Mouse (Mus musculus): Measurements from ENCODE around the gene Sema6b. TPM values are rescaled to one million over a fixed set of nuclear protein-coding genes. Genes with fewer than 3 reads are reported as not detected.

Sema6b gene
- polyA plus RNA-seq (2015; fragmentation: Nextera tagmentation; extraction: Ambion mirVana) = 19.0 and 21.4 TPM in 2 replicates

- H3K9ac ChIP-seq = peak within 1 kb of the TSS; percentile 92
- peak within 1 kb of the TSS; percentile 80 for H3K4me2 ChIP-seq
- peak; percentile 38 for ATAC-seq (replicated peaks)
- H3K9me3 ChIP-seq = no peaks in the 10 kb centered on the region
- peaks cover 43% of the 10 kb centered on the region for H3K4me1 ChIP-seq
- 0 out of 2 replicates have a peak, but pooled peaks cover 5% of the 10 kb centered on the region for H3K27me3 ChIP-seq (replicated peaks)
- H3K27ac ChIP-seq = peak within 1 kb of the TSS; percentile 84
- H3K4me3 ChIP-seq = peak within 1 kb of the TSS; percentile 93
- WGBS = under 1% methylated on average over 79 of the region's 79 CpGs
- H3K36me3 ChIP-seq (replicated peaks) = no peaks in the 10 kb centered on the region
Measured at GRCm38 (mm10) chr17:56139858-56140595, at the start of gene Sema6b. Gene Sema6b, minus strand, starts transcription at chr17:56140343.

DNA sequence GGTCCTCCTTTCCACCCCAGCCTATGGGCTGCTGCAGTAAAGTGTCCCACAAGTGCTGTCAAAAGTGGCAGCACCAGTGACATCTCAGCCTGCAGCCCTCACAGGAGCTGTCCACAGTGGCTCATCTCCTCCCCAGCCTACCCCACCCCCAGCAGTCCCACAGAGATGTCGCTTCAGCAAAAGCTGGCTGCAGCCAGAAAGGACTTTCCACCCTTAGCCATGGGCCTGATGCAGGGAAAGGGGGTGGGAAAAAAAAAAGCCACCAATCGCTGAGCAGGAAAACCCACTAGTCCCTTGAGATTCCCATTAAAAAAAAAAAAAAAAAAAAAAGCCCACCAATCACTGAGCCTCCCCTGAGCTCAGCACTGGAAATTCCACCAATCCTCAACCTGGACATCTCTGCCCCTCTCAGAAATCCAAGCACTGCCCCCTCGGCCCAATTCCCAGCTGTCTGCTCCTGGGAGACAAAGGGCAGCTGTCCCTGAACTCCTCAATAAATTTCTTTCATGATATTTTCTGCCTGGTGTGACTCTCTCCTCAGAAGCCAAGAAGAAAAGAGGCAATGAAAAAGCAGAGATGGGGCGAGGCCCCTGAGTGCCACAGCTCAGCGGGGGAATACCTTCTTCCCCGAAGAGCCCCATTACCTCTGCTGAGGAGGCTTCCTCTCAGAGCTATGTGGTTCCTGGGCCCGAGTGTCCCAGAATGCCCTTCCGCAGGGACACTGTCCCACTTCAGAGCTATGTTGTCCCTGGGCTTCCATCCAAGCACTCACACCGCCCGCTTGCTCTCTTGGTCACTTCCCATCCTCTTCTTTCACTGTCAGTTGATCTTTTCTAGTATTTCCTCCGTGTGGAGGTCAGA, 45.4 kb upstream of the Sema6b start:
- H3K9me3 ChIP-seq = no peaks in the 10 kb centered on the region
- WGBS = 42% methylated on average over 11 of the region's 11 CpGs
- H3K27me3 ChIP-seq (replicated peaks) = no peaks in the 10 kb centered on the region
- H3K4me2 ChIP-seq = no peak overlapping the region
- H3K4me3 ChIP-seq = no peak overlapping the region
- peak overlapping the region; percentile 60 for H3K27ac ChIP-seq
- ATAC-seq (replicated peaks) = no peak
- peaks cover 26% of the 10 kb centered on the region for H3K4me1 ChIP-seq
- peaks cover 35% of the 10 kb centered on the region for H3K36me3 ChIP-seq (replicated peaks)
- no peak overlapping the region for H3K9ac ChIP-seq

GRCm38 (mm10) chr17:56183658-56184103, 43.5 kb upstream of the Sema6b start, which contains the start of gene Mydgf:
Gene Mydgf, minus strand, starts transcription at chr17:56183920.
- Histone ChIP-seq H3K36me3 (replicated peaks) (peaks cover 31% of the 10 kb centered on the region), H3K4me1 (peaks cover 26% of the 10 kb centered on the region)

GRCm38 (mm10) chr17:56182975-56183657, 43.0 kb upstream of the Sema6b start:
- WGBS = 4% methylated on average over 14 of the region's 14 CpGs
- H3K4me1 ChIP-seq = peaks cover 26% of the 10 kb centered on the region
- ATAC-seq (replicated peaks) = peak; percentile 46
- H3K9me3 ChIP-seq = no peaks in the 10 kb centered on the region
- peak overlapping the region; percentile 87 for H3K4me2 ChIP-seq
- peak overlapping the region; percentile 83 for H3K9ac ChIP-seq
- H3K27me3 ChIP-seq (replicated peaks) = no peaks in the 10 kb centered on the region
- peak overlapping the region; percentile 80 for H3K27ac ChIP-seq
- peaks cover 30% of the 10 kb centered on the region for H3K36me3 ChIP-seq (replicated peaks)
- peak overlapping the region; percentile 79 for H3K4me3 ChIP-seq

More at GRCm38 (mm10) chr17:56183658-56184103, 43.5 kb upstream of the Sema6b start, which contains the start of gene Mydgf:
- peak within 1 kb of the TSS; percentile 80 for H3K27ac ChIP-seq
- ATAC-seq (replicated peaks) = peak; percentile 97
- H3K9me3 ChIP-seq = no peaks in the 10 kb centered on the region
- H3K4me3 ChIP-seq = peak within 1 kb of the TSS; percentile 79
- H3K9ac ChIP-seq = peak within 1 kb of the TSS; percentile 83
- H3K27me3 ChIP-seq (replicated peaks) = no peaks in the 10 kb centered on the region
- H3K4me2 ChIP-seq = peak within 1 kb of the TSS; percentile 87
- 0% methylated on average over 47 of the region's 47 CpGs for WGBS

GRCm38 (mm10) chr17:56175416-56175815, 35.3 kb upstream of the Sema6b start:
- Histone ChIP-seq H3K9me3 (no peaks in the 10 kb centered on the region), H3K27me3 (replicated peaks) (no peaks in the 10 kb centered on the region), H3K4me3 (no peak overlapping the region), H3K4me2 (no peak overlapping the region), H3K27ac (no peak overlapping the region), H3K36me3 (replicated peaks) (peaks cover 21% of the 10 kb centered on the region), H3K4me1 (no peaks in the 10 kb centered on the region; the same call in 1 of the 2 replicates), H3K9ac (no peak overlapping the region)
- ATAC-seq (replicated peaks) = no peak
- 94% methylated on average over 3 of the region's 3 CpGs for WGBS

DNA sequence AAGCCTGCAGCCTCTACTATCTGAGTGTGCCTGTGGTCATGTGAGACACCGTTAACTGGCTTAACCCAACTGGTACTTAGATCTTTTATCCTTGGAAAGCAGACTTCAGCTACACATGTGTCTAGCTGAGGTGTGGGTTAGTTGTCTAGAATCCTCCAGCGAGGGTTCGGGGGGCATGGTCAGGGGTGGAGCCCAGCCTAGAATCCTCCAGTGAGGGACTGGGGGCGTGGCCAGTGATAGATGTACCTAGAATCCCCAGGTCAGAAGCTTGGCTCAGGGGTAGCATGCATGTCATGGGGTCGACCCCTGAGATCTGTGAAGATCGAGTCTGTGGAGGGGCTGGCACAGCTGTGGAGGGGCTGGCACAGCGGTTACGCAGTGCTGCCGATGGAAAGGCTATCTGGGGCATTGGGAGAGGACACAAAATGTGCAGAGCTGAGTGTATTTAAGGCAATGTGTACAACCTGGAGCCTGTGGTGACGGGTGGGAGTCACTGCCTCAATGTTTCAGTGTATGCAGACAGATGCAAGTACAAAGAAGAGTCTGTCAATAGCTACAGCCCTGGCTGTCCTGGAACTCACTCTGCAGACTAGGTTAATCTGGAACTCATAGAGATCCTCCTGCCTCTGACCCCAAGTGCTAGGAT, 33.4 kb upstream of the Sema6b start:
- H3K9me3 ChIP-seq = no peaks in the 10 kb centered on the region
- H3K36me3 ChIP-seq (replicated peaks) = peaks cover 20% of the 10 kb centered on the region
- no peak overlapping the region for H3K4me2 ChIP-seq
- no peak overlapping the region for H3K9ac ChIP-seq
- 64% methylated on average over 10 of the region's 10 CpGs for WGBS
- no peaks in the 10 kb centered on the region for H3K27me3 ChIP-seq (replicated peaks)
- no peak for ATAC-seq (replicated peaks)
- H3K4me1 ChIP-seq = no peaks in the 10 kb centered on the region; the same call in 1 of the 2 replicates
- no peak overlapping the region for H3K4me3 ChIP-seq
- no peak overlapping the region for H3K27ac ChIP-seq

GRCm38 (mm10) chr17:56171881-56172280, 31.7 kb upstream of the Sema6b start:
- Histone ChIP-seq H3K9me3 (no peaks in the 10 kb centered on the region), H3K4me3 (no peak overlapping the region), H3K4me1 (no peaks in the 10 kb centered on the region; the same call in 1 of the 2 replicates), H3K4me2 (no peak overlapping the region), H3K27ac (no peak overlapping the region), H3K27me3 (replicated peaks) (no peaks in the 10 kb centered on the region), H3K36me3 (replicated peaks) (peaks cover 8% of the 10 kb centered on the region), H3K9ac (no peak overlapping the region)
- ATAC-seq (replicated peaks) = no peak
- 94% methylated on average over 17 of the region's 17 CpGs for WGBS

- Histone ChIP-seq H3K9ac (no peak overlapping the region), H3K27ac (no peak overlapping the region), H3K36me3 (replicated peaks) (peaks cover 3% of the 10 kb centered on the region), H3K4me1 (no peaks in the 10 kb centered on the region; the same call in 1 of the 2 replicates), H3K4me3 (no peak overlapping the region), H3K9me3 (no peaks in the 10 kb centered on the region), H3K4me2 (no peak overlapping the region), H3K27me3 (replicated peaks) (no peaks in the 10 kb centered on the region)
- no peak for ATAC-seq (replicated peaks)
- 83% methylated on average over 9 of the region's 9 CpGs for WGBS
Measured at GRCm38 (mm10) chr17:56171456-56171855, 31.3 kb upstream of the Sema6b start.

- no peak overlapping the region for H3K4me3 ChIP-seq
- H3K27ac ChIP-seq = no peak overlapping the region
- H3K4me1 ChIP-seq = no peaks in the 10 kb centered on the region; the same call in 1 of the 2 replicates
- H3K4me2 ChIP-seq = no peak overlapping the region
- H3K9me3 ChIP-seq = no peaks in the 10 kb centered on the region
- H3K9ac ChIP-seq = no peak overlapping the region
- 24% methylated on average over 10 of the region's 10 CpGs for WGBS
- ATAC-seq (replicated peaks) = 0 out of 2 replicates have a peak, but pooled peaks have one; percentile 7
- no peaks in the 10 kb centered on the region; the same call in 1 of the 2 replicates for H3K36me3 ChIP-seq (replicated peaks)
- H3K27me3 ChIP-seq (replicated peaks) = no peaks in the 10 kb centered on the region
Measured at GRCm38 (mm10) chr17:56170636-56171035, 30.5 kb upstream of the Sema6b start.

DNA sequence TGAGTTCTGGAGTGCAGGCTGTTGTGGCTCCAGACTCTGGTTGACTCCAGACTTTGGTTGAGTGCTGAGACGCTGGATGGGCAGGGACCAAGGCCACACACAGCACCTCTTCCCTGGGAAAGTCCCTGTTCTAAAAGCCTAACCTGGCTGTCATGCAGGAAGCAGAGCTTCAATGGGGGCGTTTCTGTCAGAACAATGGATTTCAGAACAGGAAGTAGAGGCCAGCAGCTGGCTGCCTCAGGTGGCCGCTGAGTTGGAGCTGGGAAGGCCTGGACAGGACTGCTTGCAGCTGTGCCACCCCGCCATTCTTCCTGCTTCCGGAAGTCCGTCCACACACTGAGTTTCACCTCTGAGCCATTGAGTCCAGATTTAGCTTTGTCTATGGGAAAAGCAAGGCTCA, 29.7 kb upstream of the Sema6b start:
- WGBS = 68% methylated on average over 6 of the region's 6 CpGs
- H3K9me3 ChIP-seq = no peaks in the 10 kb centered on the region
- no peak overlapping the region for H3K4me2 ChIP-seq
- H3K27ac ChIP-seq = no peak overlapping the region
- no peaks in the 10 kb centered on the region; the same call in 1 of the 2 replicates for H3K4me1 ChIP-seq
- no peak overlapping the region for H3K9ac ChIP-seq
- ATAC-seq (replicated peaks) = no peak
- no peaks in the 10 kb centered on the region for H3K36me3 ChIP-seq (replicated peaks)
- no peak overlapping the region for H3K4me3 ChIP-seq
- no peaks in the 10 kb centered on the region for H3K27me3 ChIP-seq (replicated peaks)

GRCm38 (mm10) chr17:56165671-56166070, 25.5 kb upstream of the Sema6b start:
- no peak overlapping the region for H3K4me2 ChIP-seq
- H3K9me3 ChIP-seq = no peaks in the 10 kb centered on the region
- 0 out of 2 replicates have a peak, but pooled peaks cover 8% of the 10 kb centered on the region for H3K27me3 ChIP-seq (replicated peaks)
- no peaks in the 10 kb centered on the region for H3K36me3 ChIP-seq (replicated peaks)
- no peak overlapping the region for H3K9ac ChIP-seq
- H3K27ac ChIP-seq = peak overlapping the region; percentile 61
- no peak overlapping the region for H3K4me3 ChIP-seq
- ATAC-seq (replicated peaks) = no peak
- WGBS = 40% methylated on average over 11 of the region's 11 CpGs
- H3K4me1 ChIP-seq = peaks cover 14% of the 10 kb centered on the region

All from midbrain, embryonic 15.5 days (tissue).